Mouse (Mus musculus) intestine, embryonic 14.5 days (tissue): Measurements from ENCODE around the gene Rab7b. TPM values are rescaled to one million over a fixed set of nuclear protein-coding genes. Genes with fewer than 3 reads are reported as not detected.

Experiments used
- ATAC-seq: fragments of 200-750 bp; cut with Nextera tagmentation; replicated peaks from 2 replicates; pipeline ENCODE4 v1.8.0; 2017; ENCODE audit warnings: low read depth, moderate number of reproducible peaks, moderate TSS enrichment, moderate library complexity; ENCODE audit not compliant: low FRiP score, low TSS enrichment
- DNase-seq: peaks from one replicate; pipeline ENCODE4 v3.0.0-alpha.2; 2018; ENCODE audit warnings: low spot score
- H3K27ac ChIP-seq: fragments of 300-500 bp; sonication (generic); 2 replicates; pipeline ENCODE4 v1.5.1; 2014; ENCODE audit warnings: low read depth, mild to moderate bottlenecking, control low read depth
- H3K27me3 ChIP-seq: fragments of 300-500 bp; sonication (generic); replicated peaks from 2 replicates; pipeline ENCODE4 v1.6.1; 2014; ENCODE audit warnings: low read length, control low read depth; ENCODE audit not compliant: control insufficient read depth, insufficient read depth
- H3K36me3 ChIP-seq: fragments of 300-500 bp; sonication (generic); 2 replicates; pipeline ENCODE4 v1.6.1; 2014; ENCODE audit warnings: low read length, control low read depth; ENCODE audit not compliant: control insufficient read depth, insufficient read depth
- H3K4me1 ChIP-seq: fragments of 300-500 bp; sonication (generic); replicated peaks from 2 replicates; pipeline ENCODE4 v1.6.1; 2014; ENCODE audit warnings: low read length, control low read depth, mixed read lengths; ENCODE audit not compliant: control insufficient read depth, insufficient read depth
- H3K4me2 ChIP-seq: fragments of 300-500 bp; sonication (generic); 2 replicates; pipeline ENCODE4 v1.6.1; 2014; ENCODE audit warnings: low read length
- H3K4me3 ChIP-seq: fragments of 300-500 bp; sonication (generic); 2 replicates; pipeline ENCODE4 v1.5.1; 2014; ENCODE audit warnings: low read depth, low read length, control low read depth, mixed read lengths
- H3K9ac ChIP-seq: fragments of 300-500 bp; sonication (generic); 2 replicates; pipeline ENCODE4 v1.6.1; 2014; ENCODE audit warnings: mild to moderate bottlenecking, low read length
- H3K9me3 ChIP-seq: fragments of 300-500 bp; sonication (generic); 2 replicates; pipeline ENCODE4 v1.6.1; 2016; ENCODE audit warnings: low read length, control low read depth; ENCODE audit not compliant: control insufficient read depth
- WGBS: fragments of 180-500 bp; shearing (Covaris S2); extraction: QIAGEN DNeasy Blood & Tissue Kit; methylation state at CpG from one replicate; pipeline ENCODE4 v1.1.7; 2014; 5-methylcytosine and 5-hydroxymethylcytosine counted together
- polyA plus RNA-seq: library from polyadenylated mRNA; unstranded; fragments of >200 nt; fragmentation: Nextera tagmentation; extraction: Ambion mirVana; gene quantifications from 2 replicates; pipeline ENCODE4 v1.2.1, GENCODE M21; 2014

Gene Rab7b
- polyA plus RNA-seq, 1 experiment from 2014 or later = 4.3 TPM

GRCm38 (mm10) chr1:131700447-131700846, 12.0 kb downstream of the Rab7b start:
- H3K27me3 ChIP-seq = no peaks in the 10 kb centered on the region
- no peak for DNase-seq
- H3K4me1 ChIP-seq = no peaks in the 10 kb centered on the region
- no peaks in the 10 kb centered on the region for H3K36me3 ChIP-seq
- H3K4me3 ChIP-seq = no peak overlapping the region
- no peak overlapping the region for H3K9ac ChIP-seq
- WGBS = 71% methylated on average over 5 of the region's 5 CpGs
- H3K27ac ChIP-seq = no peak overlapping the region
- H3K4me2 ChIP-seq = no peak overlapping the region
- no peaks in the 10 kb centered on the region for H3K9me3 ChIP-seq
- no peak for ATAC-seq

GRCm38 (mm10) chr1:131701391-131701790, 12.9 kb downstream of the Rab7b start:
- Histone ChIP-seq H3K4me1 (no peaks in the 10 kb centered on the region), H3K4me2 (no peak overlapping the region), H3K4me3 (no peak overlapping the region), H3K27ac (no peak overlapping the region), H3K36me3 (no peaks in the 10 kb centered on the region), H3K9ac (no peak overlapping the region), H3K27me3 (no peaks in the 10 kb centered on the region), H3K9me3 (no peaks in the 10 kb centered on the region)
- 90% methylated on average over 5 of the region's 5 CpGs for WGBS
- ATAC-seq = no peak
- no peak for DNase-seq

GRCm38 (mm10) chr1:131702094-131702766, 13.7 kb downstream of the Rab7b start:
- ATAC-seq = no peak

DNA sequence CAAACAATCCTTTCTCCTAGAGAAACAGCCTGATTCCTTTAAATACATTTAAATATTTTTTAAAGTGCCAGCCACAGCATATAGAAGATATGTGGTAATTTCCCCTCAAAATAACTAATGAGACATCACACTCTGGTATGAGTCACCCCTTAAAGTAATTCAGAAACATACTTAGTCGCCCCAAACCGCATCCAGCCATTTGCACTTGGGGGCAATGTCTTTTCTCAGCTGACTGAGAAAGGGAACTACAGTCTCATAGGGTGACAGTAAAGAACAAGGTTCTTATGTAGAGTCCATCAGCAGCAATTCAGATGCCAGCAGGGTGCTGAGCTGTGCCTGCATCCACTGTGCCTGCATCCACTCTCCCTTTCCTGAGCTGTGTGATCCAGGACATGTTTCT, 15.0 kb downstream of the Rab7b start:
- H3K36me3 ChIP-seq = no peaks in the 10 kb centered on the region
- 84% methylated on average over 2 of the region's 2 CpGs for WGBS
- no peaks in the 10 kb centered on the region for H3K9me3 ChIP-seq
- no peak overlapping the region for H3K4me2 ChIP-seq
- H3K27me3 ChIP-seq = no peaks in the 10 kb centered on the region
- H3K9ac ChIP-seq = no peak overlapping the region
- no peaks in the 10 kb centered on the region for H3K4me1 ChIP-seq
- ATAC-seq = no peak
- no peak overlapping the region for H3K4me3 ChIP-seq
- no peak overlapping the region for H3K27ac ChIP-seq
- no peak for DNase-seq

More at GRCm38 (mm10) chr1:131702094-131702766, 13.7 kb downstream of the Rab7b start:
- no peak overlapping the region for H3K4me2 ChIP-seq
- no peak for DNase-seq
- H3K9me3 ChIP-seq = no peaks in the 10 kb centered on the region
- H3K4me1 ChIP-seq = no peaks in the 10 kb centered on the region
- H3K27ac ChIP-seq = no peak overlapping the region
- WGBS = 55% methylated on average over 8 of the region's 8 CpGs
- H3K9ac ChIP-seq = no peak overlapping the region
- no peaks in the 10 kb centered on the region for H3K36me3 ChIP-seq
- H3K27me3 ChIP-seq = no peaks in the 10 kb centered on the region
- no peak overlapping the region for H3K4me3 ChIP-seq

GRCm38 (mm10) chr1:131708338-131708737, 19.8 kb downstream of the Rab7b start:
- 18% methylated on average over 4 of the region's 4 CpGs for WGBS
- no peak for DNase-seq
- H3K4me1 ChIP-seq = no peaks in the 10 kb centered on the region

DNA sequence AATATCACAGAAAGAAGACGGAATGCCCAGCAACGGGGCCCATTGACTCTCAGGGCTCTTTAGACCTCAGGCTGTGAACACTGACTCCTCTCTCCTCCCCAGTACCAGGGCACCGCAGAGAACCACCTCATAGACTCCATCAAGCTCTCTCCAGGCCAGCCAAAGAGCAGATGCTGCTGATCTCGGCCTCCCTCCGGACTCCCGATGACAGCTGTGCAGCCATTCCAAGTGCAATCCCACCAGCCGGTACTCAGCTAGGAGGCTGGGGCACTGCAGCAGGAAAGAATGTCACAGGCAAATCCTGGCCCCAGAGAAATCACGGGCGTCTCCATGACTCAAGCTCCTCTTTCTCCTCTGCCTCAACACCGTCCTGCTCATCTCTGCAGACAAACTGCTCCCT, 23.0 kb downstream of the Rab7b start:
- no peaks in the 10 kb centered on the region for H3K27me3 ChIP-seq
- no peak overlapping the region for H3K4me2 ChIP-seq
- no peaks in the 10 kb centered on the region for H3K9me3 ChIP-seq
- no peak overlapping the region for H3K9ac ChIP-seq
- no peaks in the 10 kb centered on the region for H3K36me3 ChIP-seq
- H3K4me3 ChIP-seq = no peak overlapping the region
- 72% methylated on average over 10 of the region's 10 CpGs for WGBS
- no peak overlapping the region for H3K27ac ChIP-seq
- no peak for DNase-seq
- no peak for ATAC-seq
- no peaks in the 10 kb centered on the region for H3K4me1 ChIP-seq

More at GRCm38 (mm10) chr1:131708338-131708737, 19.8 kb downstream of the Rab7b start:
- H3K27ac ChIP-seq = no peak overlapping the region
- no peaks in the 10 kb centered on the region for H3K9me3 ChIP-seq
- H3K27me3 ChIP-seq = no peaks in the 10 kb centered on the region
- H3K4me2 ChIP-seq = no peak overlapping the region
- ATAC-seq = no peak
- no peak overlapping the region for H3K4me3 ChIP-seq
- no peak overlapping the region for H3K9ac ChIP-seq
- no peaks in the 10 kb centered on the region for H3K36me3 ChIP-seq

DNA sequence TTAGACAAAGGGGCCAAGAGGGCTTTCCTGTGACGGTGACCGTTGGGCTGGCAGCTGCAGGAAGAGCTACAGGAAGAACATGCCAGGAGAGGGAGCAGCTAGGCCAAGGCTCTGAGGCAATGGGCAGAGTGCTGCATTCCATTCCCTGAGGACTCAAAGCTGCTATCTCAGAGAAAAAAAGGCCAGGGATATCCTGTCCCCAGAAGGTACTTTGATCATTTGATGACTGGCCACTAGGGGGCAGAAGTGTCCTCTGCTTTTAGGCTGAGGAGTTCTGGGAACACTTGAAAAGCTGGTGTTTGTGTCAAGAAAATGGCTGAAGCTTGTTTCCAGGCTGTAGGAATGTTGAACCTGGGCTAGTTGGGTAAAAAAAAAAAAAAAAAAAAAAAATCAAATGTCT, 23.9 kb downstream of the Rab7b start:
- WGBS = 22% methylated on average over 2 of the region's 2 CpGs
- H3K36me3 ChIP-seq = no peaks in the 10 kb centered on the region
- no peaks in the 10 kb centered on the region for H3K27me3 ChIP-seq
- H3K9me3 ChIP-seq = no peaks in the 10 kb centered on the region
- ATAC-seq (no peak; the same call in 1 of the 2 replicates), DNase-seq (peak; percentile 89)
- H3K4me1 ChIP-seq = no peaks in the 10 kb centered on the region
- no peak overlapping the region for H3K4me3 ChIP-seq
- H3K27ac ChIP-seq = no peak overlapping the region
- no peak overlapping the region for H3K9ac ChIP-seq
- no peak overlapping the region for H3K4me2 ChIP-seq

GRCm38 (mm10) chr1:131714388-131715337, 26.2 kb downstream of the Rab7b start:
- WGBS = 73% methylated on average over 20 of the region's 20 CpGs
- no peaks in the 10 kb centered on the region for H3K4me1 ChIP-seq
- no peaks in the 10 kb centered on the region for H3K36me3 ChIP-seq
- no peak overlapping the region for H3K4me2 ChIP-seq
- H3K27ac ChIP-seq = no peak overlapping the region
- no peak overlapping the region for H3K9ac ChIP-seq
- H3K27me3 ChIP-seq = no peaks in the 10 kb centered on the region
- ATAC-seq (no peak), DNase-seq (no peak)
- no peak overlapping the region for H3K4me3 ChIP-seq
- no peaks in the 10 kb centered on the region for H3K9me3 ChIP-seq
